Mouse (Mus musculus) hindbrain, embryonic 11.5 days (tissue): ENCODE measurements around the gene Vmn2r41. TPM values are rescaled to one million over a fixed set of nuclear protein-coding genes. Genes with fewer than 3 reads are reported as not detected.
"Not testable (repeated sequence)": the region's sequence is repeated elsewhere in the genome, so short reads cannot be mapped to it uniquely, and the experiment has no call there.

Source experiments
- ATAC-seq: fragments of 200-750 bp; cut with Nextera tagmentation; 2 replicates; pipeline ENCODE4 v1.8.0; 2017; ENCODE audit warnings: mild to moderate bottlenecking, moderate TSS enrichment, moderate library complexity; ENCODE audit not compliant: low FRiP score
- DNase-seq: peaks from one replicate; pipeline ENCODE4 v3.0.0-alpha.2; 2015; ENCODE audit warnings: low spot score
- H3K27ac ChIP-seq: fragments of 300-500 bp; sonication (generic); 2 replicates; pipeline ENCODE4 v1.5.1; 2014; ENCODE audit warnings: mild to moderate bottlenecking, low read depth, low read length
- H3K27me3 ChIP-seq: fragments of 300-500 bp; sonication (generic); 2 replicates; pipeline ENCODE4 v1.6.1; 2014; ENCODE audit warnings: mild to moderate bottlenecking, low read length, moderate library complexity, mixed read lengths; ENCODE audit not compliant: control insufficient read depth, insufficient read depth
- H3K36me3 ChIP-seq: fragments of 300-500 bp; sonication (generic); 2 replicates; pipeline ENCODE4 v1.6.1; 2014; ENCODE audit warnings: mild to moderate bottlenecking, low read length, moderate library complexity, mixed read lengths; ENCODE audit not compliant: control insufficient read depth, insufficient read depth
- H3K4me1 ChIP-seq: fragments of 300-500 bp; sonication (generic); replicated peaks from 2 replicates; pipeline ENCODE4 v1.6.1; 2014; ENCODE audit warnings: low read length, mixed read lengths; ENCODE audit not compliant: control insufficient read depth, insufficient read depth
- H3K4me2 ChIP-seq: fragments of 300-500 bp; sonication (generic); replicated peaks from 2 replicates; pipeline ENCODE4 v1.6.1; 2014; ENCODE audit warnings: mild to moderate bottlenecking, low read depth, low read length
- H3K4me3 ChIP-seq: fragments of 300-500 bp; sonication (generic); 2 replicates; pipeline ENCODE4 v1.5.1; 2014; ENCODE audit warnings: low read depth, low read length
- H3K9ac ChIP-seq: fragments of 300-500 bp; sonication (generic); 2 replicates; pipeline ENCODE4 v1.6.1; 2014; ENCODE audit warnings: low read depth, low read length
- H3K9me3 ChIP-seq: fragments of 300-500 bp; sonication (generic); 2 replicates; pipeline ENCODE4 v1.6.1; 2016; ENCODE audit warnings: low read length; ENCODE audit not compliant: control insufficient read depth
- WGBS: fragments of 180-500 bp; shearing (Covaris S2); extraction: QIAGEN DNeasy Blood & Tissue Kit; methylation state at CpG from one replicate; pipeline ENCODE4 v1.1.7; 2014; 5-methylcytosine and 5-hydroxymethylcytosine counted together
- polyA plus RNA-seq: library from polyadenylated mRNA; unstranded; fragments of >200 nt; fragmentation: Nextera tagmentation; extraction: Ambion mirVana; gene quantifications from 2 replicates; pipeline ENCODE4 v1.2.1, GENCODE M21; 2014

Gene Vmn2r41
- not detected in 2 replicates for polyA plus RNA-seq

DNA sequence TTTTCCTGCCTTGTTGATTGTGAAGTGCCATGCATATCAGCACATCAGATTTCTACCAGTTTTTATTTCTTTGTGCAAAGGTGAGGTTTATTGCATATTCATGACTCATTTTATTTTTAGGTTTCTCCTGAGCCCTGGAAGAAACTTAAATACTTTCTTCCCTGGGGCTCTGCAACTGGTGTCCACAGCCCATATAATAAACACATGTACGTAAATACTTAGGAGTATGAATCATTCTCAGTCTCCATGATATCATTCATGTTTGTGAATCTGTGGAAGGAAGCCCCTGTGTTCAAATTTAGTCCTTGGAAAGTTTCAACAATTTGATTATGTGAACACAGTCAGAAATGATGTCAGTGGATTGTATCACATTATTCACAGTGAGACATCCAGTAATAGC lies at the start of gene Vmn2r41:
TSS of gene Vmn2r41 (minus strand) at position 101 of the 400 bp plus-strand sequence.
- H3K4me3 ChIP-seq, ATAC-seq, H3K9ac ChIP-seq, H3K9me3 ChIP-seq, H3K27me3 ChIP-seq, H3K27ac ChIP-seq, H3K36me3 ChIP-seq, H3K4me1 ChIP-seq, DNase-seq, H3K4me2 ChIP-seq: not testable (repeated sequence)
- no CpG with 5 or more reads among the region's 1 CpGs for WGBS

DNA sequence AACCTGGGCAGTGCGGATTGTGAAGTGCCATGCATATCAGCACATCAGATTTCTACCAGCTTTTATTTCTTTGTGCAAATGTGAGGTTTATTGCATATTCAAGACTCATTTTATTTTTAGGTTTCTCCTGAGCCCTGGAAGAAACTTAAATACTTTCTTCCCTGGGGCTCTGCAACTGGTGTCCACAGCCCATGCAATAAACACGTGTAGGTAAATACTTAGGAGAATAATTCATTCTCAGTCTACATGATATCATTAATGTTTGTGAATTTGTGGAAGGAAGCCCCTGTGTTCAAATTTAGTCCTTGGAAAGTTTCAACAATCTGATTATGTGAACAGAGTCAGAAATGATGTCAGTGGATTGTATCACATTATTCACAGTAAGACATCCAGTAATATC lies 38.8 kb upstream of the Vmn2r41 start, which contains the start of gene Vmn2r42:
TSS of gene Vmn2r42 (minus strand) at position 101 of the 400 bp plus-strand sequence.
- not testable (repeated sequence) for H3K36me3 ChIP-seq, ATAC-seq, DNase-seq, H3K4me1 ChIP-seq, H3K9me3 ChIP-seq, H3K9ac ChIP-seq, H3K27ac ChIP-seq, H3K4me3 ChIP-seq, H3K4me2 ChIP-seq, H3K27me3 ChIP-seq
- no CpG with 5 or more reads among the region's 2 CpGs for WGBS

DNA sequence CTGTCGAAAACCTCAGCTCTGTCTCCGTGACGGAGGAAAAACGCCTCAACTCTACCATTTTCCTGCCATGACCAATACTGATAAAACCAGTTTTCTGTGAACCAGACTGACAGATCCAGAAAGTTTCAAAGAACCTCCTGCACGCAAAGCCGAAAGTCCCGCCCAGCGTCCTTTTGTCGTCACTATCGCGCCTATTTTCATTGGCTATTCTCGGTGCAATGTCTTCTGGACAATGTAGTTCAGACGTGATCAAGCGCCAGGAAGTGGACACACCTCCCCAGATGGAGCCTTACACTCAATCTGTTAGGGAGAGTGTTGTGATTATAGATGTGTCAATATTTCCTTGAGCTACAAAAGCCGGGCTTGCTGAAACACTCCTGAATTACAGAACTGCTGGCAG lies 68.6 kb downstream of the Vmn2r41 start:
- 34% methylated on average over 11 of the region's 15 CpGs for WGBS
- ATAC-seq, H3K4me2 ChIP-seq, H3K4me1 ChIP-seq, H3K27ac ChIP-seq, H3K9me3 ChIP-seq, H3K36me3 ChIP-seq, DNase-seq, H3K27me3 ChIP-seq, H3K9ac ChIP-seq, H3K4me3 ChIP-seq: not testable (repeated sequence)

Other genes starting within 250 kb of the Vmn2r41 start
- gene Vmn2r42, start 38.7 kb upstream of the Vmn2r41 start, polyA plus RNA-seq: not detected in 2 replicates
- gene Vmn2r43, start 98.9 kb upstream of the Vmn2r41 start, polyA plus RNA-seq: not detected in 2 replicates
- gene Vmn2r44, start 221.7 kb upstream of the Vmn2r41 start, polyA plus RNA-seq: not detected in 2 replicates